8 mouse cellular contexts compared by ENCODE assay signal in the genomic region with DNA sequence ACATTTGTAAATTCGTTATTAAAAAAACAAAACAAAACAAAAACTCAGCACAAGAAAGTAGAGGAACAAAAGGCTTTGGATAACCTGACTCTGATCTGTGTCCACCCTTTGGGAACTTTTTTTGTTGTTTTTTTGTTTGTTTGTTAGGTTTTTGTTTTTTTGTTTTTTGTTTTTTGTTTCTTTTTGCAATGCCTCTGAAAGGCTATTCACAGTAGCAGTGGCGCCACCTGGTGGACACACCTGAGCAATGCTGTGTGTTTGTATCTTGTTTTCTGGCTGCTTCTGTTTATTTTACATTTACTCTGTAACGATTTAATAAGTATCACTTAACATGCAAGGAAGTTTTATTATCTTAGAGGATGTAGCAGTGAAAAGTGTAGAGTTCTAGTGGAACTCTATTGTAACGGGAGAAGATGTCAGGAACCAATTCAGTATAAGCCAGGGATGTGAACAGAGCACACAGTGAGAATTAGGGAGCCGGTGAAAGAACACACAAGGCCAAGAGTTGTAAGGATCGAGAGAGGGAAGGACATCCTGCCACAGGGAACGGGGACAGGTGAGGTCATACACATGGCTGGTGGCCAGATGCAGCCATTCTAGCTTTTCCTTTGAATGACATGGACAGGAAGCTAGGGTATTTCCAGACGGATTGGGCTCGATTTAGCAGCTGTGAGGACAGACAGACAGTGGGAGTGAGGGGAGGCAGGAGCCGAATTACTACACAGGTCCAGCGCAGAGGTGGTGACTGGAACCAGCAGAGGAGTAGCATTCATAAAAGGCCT. TPM values are rescaled to one million over a fixed set of nuclear protein-coding genes. Genes with fewer than 3 reads are reported as not detected.
DNase-seq lines count a peak whose midpoint lies in the region; ATAC-seq lines count a peak whose summit lies in the region.

No protein-coding gene starts in this region.

- WGBS in kidney, embryonic 14.5 days: 48% methylated on average over 11 of the region's 11 CpGs
- WGBS in forebrain, embryonic 12.5 days: 70% methylated on average over 11 of the region's 11 CpGs
- WGBS in hindbrain, embryonic 13.5 days: 66% methylated on average over 11 of the region's 11 CpGs
- WGBS in midbrain, embryonic 15.5 days: 60% methylated on average over 11 of the region's 11 CpGs

- peaks cover 21% of the 10 kb centered on the region for H3K27me3 ChIP-seq in kidney, embryonic 14.5 days (ENCODE audit: control insufficient read depth, insufficient read depth, low read length)
- peaks cover 34% of the 10 kb centered on the region for H3K27me3 ChIP-seq in forebrain, embryonic 12.5 days
- peaks cover 18% of the 10 kb centered on the region; the same call in 1 of the 2 replicates for H3K27me3 ChIP-seq in hindbrain, embryonic 13.5 days
- H3K27me3 ChIP-seq in midbrain, embryonic 15.5 days (replicated peaks): no peaks in the 10 kb centered on the region

- H3K4me3 ChIP-seq in kidney, embryonic 14.5 days (ENCODE audit: low read length): no peak overlapping the region
- peak overlapping the region; percentile 50 for H3K4me3 ChIP-seq in forebrain, embryonic 12.5 days (replicated peaks)
- H3K4me3 ChIP-seq in hindbrain, embryonic 13.5 days: peak overlapping the region; percentile 49
- peak overlapping the region; percentile 53; the same call in 1 of the 2 replicates for H3K4me3 ChIP-seq in midbrain, embryonic 15.5 days

- H3K36me3 ChIP-seq in kidney, embryonic 14.5 days (ENCODE audit: control insufficient read depth, insufficient read depth, low read length): no peaks in the 10 kb centered on the region
- peaks cover 18% of the 10 kb centered on the region for H3K36me3 ChIP-seq in forebrain, embryonic 12.5 days (replicated peaks)
- peaks cover 6% of the 10 kb centered on the region for H3K36me3 ChIP-seq in hindbrain, embryonic 13.5 days
- no peaks in the 10 kb centered on the region for H3K36me3 ChIP-seq in midbrain, embryonic 15.5 days (replicated peaks)

- H3K9ac ChIP-seq in kidney, embryonic 14.5 days (ENCODE audit: low read depth, low read length): no peak overlapping the region
- peak overlapping the region; percentile 36; the same call in 1 of the 2 replicates for H3K9ac ChIP-seq in forebrain, embryonic 12.5 days
- peak overlapping the region; percentile 64 for H3K9ac ChIP-seq in hindbrain, embryonic 13.5 days
- no peak overlapping the region for H3K9ac ChIP-seq in midbrain, embryonic 15.5 days

- ATAC-seq in kidney, embryonic 14.5 days (ENCODE audit: low FRiP score, low TSS enrichment): no peak
- no peak for ATAC-seq in forebrain, embryonic 12.5 days (ENCODE audit: low FRiP score)
- ATAC-seq in hindbrain, embryonic 13.5 days (ENCODE audit: low FRiP score): no peak
- ATAC-seq in midbrain, embryonic 15.5 days (replicated peaks): no peak

- H3K9me3 ChIP-seq in kidney, embryonic 14.5 days (ENCODE audit: control insufficient read depth, low read length): no peaks in the 10 kb centered on the region
- no peaks in the 10 kb centered on the region for H3K9me3 ChIP-seq in forebrain, embryonic 12.5 days
- no peaks in the 10 kb centered on the region for H3K9me3 ChIP-seq in hindbrain, embryonic 13.5 days
- H3K9me3 ChIP-seq in midbrain, embryonic 15.5 days: no peaks in the 10 kb centered on the region

- H3K4me2 ChIP-seq in kidney, embryonic 14.5 days (replicated peaks; ENCODE audit: low read depth, low read length): no peak overlapping the region
- peak overlapping the region; percentile 74 for H3K4me2 ChIP-seq in forebrain, embryonic 12.5 days
- peak overlapping the region; percentile 76 for H3K4me2 ChIP-seq in hindbrain, embryonic 13.5 days
- H3K4me2 ChIP-seq in midbrain, embryonic 15.5 days: peak overlapping the region; percentile 84

- intact Hi-C loops in left cerebral cortex, postnatal 14 days (cut with DNase I): loop anchor here (1.0 to 5.0 kb wide), 2 partner anchors 65 to 183 kb away; no protein-coding TSS in a partner anchor

- DNase-seq in kidney, adult 18-20 months: peak; percentile 80
- DNase-seq in c-Kit-negative CD71-positive TER-119-positive erythroid progenitor cells, embryonic 14.5 days (ENCODE audit: low read depth, low spot score): peak; percentile 42
- peak; percentile 83 to 87 for DNase-seq in left cerebral cortex, postnatal 14 days (ENCODE audit: low spot score in 2 of 2)
- peak; percentile 34 to 64 for DNase-seq in spleen, postnatal 36 days (ENCODE audit: low spot score in 2 of 2)

- H3K4me1 ChIP-seq in kidney, embryonic 14.5 days (ENCODE audit: control insufficient read depth, insufficient read depth, low read length): peaks cover 4% of the 10 kb centered on the region; the same call in 1 of the 2 replicates
- peaks cover 67% of the 10 kb centered on the region for H3K4me1 ChIP-seq in forebrain, embryonic 12.5 days
- peaks cover 75% of the 10 kb centered on the region for H3K4me1 ChIP-seq in hindbrain, embryonic 13.5 days (replicated peaks)
- H3K4me1 ChIP-seq in midbrain, embryonic 15.5 days: peaks cover 65% of the 10 kb centered on the region

- H3K27ac ChIP-seq in kidney, embryonic 14.5 days (ENCODE audit: low read depth, low read length): no peak overlapping the region
- H3K27ac ChIP-seq in forebrain, embryonic 12.5 days: no peak overlapping the region
- H3K27ac ChIP-seq in hindbrain, embryonic 13.5 days: no peak overlapping the region
- no peak overlapping the region for H3K27ac ChIP-seq in midbrain, embryonic 15.5 days

RNA-seq across cellular contexts. Expression of a gene that starts 2.4 kb away (rescaled TPM):
- polyA plus RNA-seq in kidney, embryonic 14.5 days (2014; fragmentation: Nextera tagmentation; extraction: Ambion mirVana): 1.5 and 2.7 TPM in 2 replicates
- polyA plus RNA-seq in forebrain, embryonic 12.5 days (2016; fragmentation: Nextera tagmentation; extraction: Ambion mirVana): 46.6 and 49.3 TPM in 2 replicates
- polyA plus RNA-seq in hindbrain, embryonic 13.5 days (2015; fragmentation: Nextera tagmentation; extraction: Ambion mirVana): 21.2 and 26.0 TPM in 2 replicates
- 1 to 10 TPM; 6.6 to 6.8 TPM for total RNA-seq in left cerebral cortex, postnatal 14 days (2021)
- 20.7 and 24.0 TPM in 2 replicates for polyA plus RNA-seq in midbrain, embryonic 15.5 days (2015; fragmentation: Nextera tagmentation; extraction: Ambion mirVana)

RNA-seq across cellular contexts. Expression of a gene that starts 6.7 kb away (rescaled TPM):
- polyA plus RNA-seq in kidney, embryonic 14.5 days (2014; fragmentation: Nextera tagmentation; extraction: Ambion mirVana): 6.5 and 7.5 TPM in 2 replicates
- 29.1 and 31.6 TPM in 2 replicates for polyA plus RNA-seq in forebrain, embryonic 12.5 days (2016; fragmentation: Nextera tagmentation; extraction: Ambion mirVana)
- 53.7 and 53.8 TPM in 2 replicates for polyA plus RNA-seq in hindbrain, embryonic 13.5 days (2015; fragmentation: Nextera tagmentation; extraction: Ambion mirVana)
- 1 to 10 TPM; 7.6 to 8.3 TPM for total RNA-seq in left cerebral cortex, postnatal 14 days (2021)
- 47.9 and 48.3 TPM in 2 replicates for polyA plus RNA-seq in midbrain, embryonic 15.5 days (2015; fragmentation: Nextera tagmentation; extraction: Ambion mirVana)

Comparison
In these comparisons a context has a peak if more than half of its experiments do, and no peak if none do; other contexts are left out.
1. H3K9ac ChIP-seq: peak in forebrain, embryonic 12.5 days (single experiment) and hindbrain, embryonic 13.5 days (single experiment); none in kidney, embryonic 14.5 days (single experiment) and midbrain, embryonic 15.5 days (single experiment).
2. Peak in every context shown above with its lines, with median percentiles within 50 percentile points of each other: DNase-seq.